Mouse (Mus musculus) bone marrow macrophage, adult 2 months (primary cell): ENCODE measurements around the gene Thbs4.

Source experiments
- CTCF ChIP-seq: IDR thresholded peaks from 2 replicates; pipeline ENCODE4 v1.5.1; 2012; ENCODE audit warnings: low read depth, mild to moderate bottlenecking, low read length, moderate library complexity
- POLR2A ChIP-seq: IDR thresholded peaks from 2 replicates; pipeline ENCODE4 v1.6.1; 2012; ENCODE audit warnings: mild to moderate bottlenecking, low read depth, low read length, borderline replicate concordance

- TF ChIP-seq CTCF (no peak), POLR2A (no peak)
These were observed 60.9 kb downstream of the Thbs4 start for GRCm38 (mm10) chr13:92733741-92734140.
